25 mouse cellular contexts compared by ENCODE assay signal in genomic region chr19:3625111-3625510, GRCm38 (mm10). TPM values are rescaled to one million over a fixed set of nuclear protein-coding genes. Genes with fewer than 3 reads are reported as not detected.
DNase-seq lines count a peak whose midpoint lies in the region; ATAC-seq and TF ChIP-seq lines count a peak whose summit lies in the region.
"Had no signal": no experiment of that assay in that cellular context is flagged by ENCODE, and none has a peak within 500 bp of the region (broad histone marks: within the 10 kb centered on the region; RNA-seq: fewer than 3 reads in every experiment).

No protein-coding gene starts in this region.

- H3K36me3 ChIP-seq in intestine, embryonic 15.5 days: peaks cover 55% of the 10 kb centered on the region
- H3K36me3 ChIP-seq in intestine, embryonic 16.5 days (ENCODE audit: control insufficient read depth, insufficient read depth, low read length): peaks cover 24% of the 10 kb centered on the region
- H3K36me3 ChIP-seq in small intestine, adult 2 months (ENCODE audit: control insufficient read depth, insufficient read depth, low read length): peaks cover 48% of the 10 kb centered on the region
- peaks cover 14% of the 10 kb centered on the region for H3K36me3 ChIP-seq in stomach, postnatal 0 days (ENCODE audit: control insufficient read depth, insufficient read depth, low read length)

- H3K4me1 ChIP-seq in intestine, embryonic 15.5 days (replicated peaks): peaks cover 4% of the 10 kb centered on the region; the same call in 1 of the 2 replicates
- peaks cover 12% of the 10 kb centered on the region; the same call in 1 of the 2 replicates for H3K4me1 ChIP-seq in intestine, embryonic 16.5 days (ENCODE audit: control insufficient read depth, insufficient read depth, low read length)
- peaks cover 28% of the 10 kb centered on the region for H3K4me1 ChIP-seq in small intestine, adult 2 months (ENCODE audit: control insufficient read depth, insufficient read depth, insufficient read length, low read length)
- H3K4me1 ChIP-seq in stomach, postnatal 0 days (replicated peaks; ENCODE audit: control insufficient read depth, insufficient read depth): no peaks in the 10 kb centered on the region
- H3K4me1 ChIP-seq: embryonic facial prominence, embryonic 13.5 days; forebrain, embryonic 10.5 days; forebrain, embryonic 13.5 days; heart, embryonic 10.5 days; heart, embryonic 13.5 days had no signal

- peak; percentile 44 for ATAC-seq in intestine, embryonic 15.5 days
- peak; percentile 47 for ATAC-seq in intestine, embryonic 16.5 days
- ATAC-seq in stomach, postnatal 0 days (ENCODE audit: low FRiP score, low TSS enrichment): peak; percentile 65
- ATAC-seq: CD4-positive, CD25-positive, alpha-beta regulatory T cell, adult 4 months; forebrain, embryonic 13.5 days; forebrain, embryonic 16.5 days; hindbrain, postnatal 0 days had no signal

- TF ChIP-seq EP300 in stomach, postnatal 0 days (optimal IDR thresholded peaks at IDR 0.05): no peak

- no peak for TF ChIP-seq POLR2A in small intestine, adult 2 months (IDR thresholded peaks at IDR 0.05; ENCODE audit: low read depth, low read length)

- no peaks in the 10 kb centered on the region for H3K9me3 ChIP-seq in intestine, embryonic 15.5 days
- no peaks in the 10 kb centered on the region for H3K9me3 ChIP-seq in intestine, embryonic 16.5 days (ENCODE audit: control insufficient read depth, low read length)
- no peaks in the 10 kb centered on the region for H3K9me3 ChIP-seq in stomach, postnatal 0 days (ENCODE audit: control insufficient read depth, low read length)
- H3K9me3 ChIP-seq: embryonic facial prominence, embryonic 13.5 days; forebrain, embryonic 13.5 days; heart, embryonic 13.5 days had no signal

- H3K4me3 ChIP-seq in intestine, embryonic 15.5 days (replicated peaks): no peak overlapping the region
- no peak overlapping the region for H3K4me3 ChIP-seq in intestine, embryonic 16.5 days (ENCODE audit: low read length)
- H3K4me3 ChIP-seq in small intestine, adult 2 months (ENCODE audit: low read depth, low read length): no peak overlapping the region
- H3K4me3 ChIP-seq in stomach, postnatal 0 days (ENCODE audit: low read depth, low read length): no peak overlapping the region
- H3K4me3 ChIP-seq: embryonic facial prominence, embryonic 13.5 days; forebrain, embryonic 10.5 days; forebrain, embryonic 13.5 days; heart, adult 2 months; heart, embryonic 10.5 days; heart, embryonic 13.5 days had no signal

- no peak overlapping the region for H3K9ac ChIP-seq in intestine, embryonic 15.5 days
- H3K9ac ChIP-seq in intestine, embryonic 16.5 days (ENCODE audit: low read depth, low read length): no peak overlapping the region
- no peak overlapping the region for H3K9ac ChIP-seq in stomach, postnatal 0 days (ENCODE audit: low read length)
- H3K9ac ChIP-seq: embryonic facial prominence, embryonic 13.5 days; forebrain, embryonic 13.5 days; heart, embryonic 13.5 days; hindbrain, embryonic 14.5 days had no signal

- no peak for TF ChIP-seq CTCF in small intestine, adult 2 months (IDR thresholded peaks at IDR 0.05; ENCODE audit: extremely low read depth, insufficient read length, insufficient replicate concordance, low read depth, low read length)
- TF ChIP-seq CTCF in stomach, postnatal 0 days (IDR thresholded peaks at IDR 0.05; ENCODE audit: low read depth): no peak

- WGBS in intestine, embryonic 15.5 days: 75% methylated on average over 7 of the region's 7 CpGs
- 73% methylated on average over 7 of the region's 7 CpGs for WGBS in intestine, embryonic 16.5 days
- WGBS in small intestine, adult 2 months: 37% methylated on average over 7 of the region's 7 CpGs
- WGBS in stomach, postnatal 0 days: 61% methylated on average over 7 of the region's 7 CpGs

- H3K27ac ChIP-seq in intestine, embryonic 15.5 days: peak overlapping the region; percentile 14; the same call in 1 of the 2 replicates
- H3K27ac ChIP-seq in intestine, embryonic 16.5 days (ENCODE audit: low read length): peak overlapping the region; percentile 52
- H3K27ac ChIP-seq in small intestine, adult 2 months (ENCODE audit: insufficient read depth, low read depth, low read length): peak overlapping the region; percentile 91
- peak overlapping the region; percentile 67 for H3K27ac ChIP-seq in stomach, postnatal 0 days (replicated peaks)
- H3K27ac ChIP-seq: embryonic facial prominence, embryonic 13.5 days; forebrain, embryonic 10.5 days; forebrain, embryonic 13.5 days; heart, adult 2 months; heart, embryonic 10.5 days; heart, embryonic 13.5 days; hindbrain, embryonic 14.5 days; hindbrain, postnatal 0 days had no signal

- no peak overlapping the region for H3K4me2 ChIP-seq in intestine, embryonic 15.5 days (replicated peaks)
- no peak overlapping the region for H3K4me2 ChIP-seq in intestine, embryonic 16.5 days (ENCODE audit: low read depth, low read length)
- no peak overlapping the region for H3K4me2 ChIP-seq in stomach, postnatal 0 days (replicated peaks; ENCODE audit: low read depth)
- H3K4me2 ChIP-seq: embryonic facial prominence, embryonic 13.5 days; forebrain, embryonic 13.5 days; heart, embryonic 13.5 days; hindbrain, embryonic 14.5 days had no signal

- no peaks in the 10 kb centered on the region for H3K27me3 ChIP-seq in intestine, embryonic 15.5 days (replicated peaks)
- no peaks in the 10 kb centered on the region for H3K27me3 ChIP-seq in intestine, embryonic 16.5 days (replicated peaks; ENCODE audit: control insufficient read depth, insufficient read depth, low read length)
- H3K27me3 ChIP-seq in small intestine, adult 2 months (ENCODE audit: control insufficient read depth, insufficient read depth, low read length): no peaks in the 10 kb centered on the region
- H3K27me3 ChIP-seq in stomach, postnatal 0 days (ENCODE audit: control insufficient read depth, insufficient read depth, low read length): no peaks in the 10 kb centered on the region
- H3K27me3 ChIP-seq: embryonic facial prominence, embryonic 13.5 days; forebrain, embryonic 13.5 days; heart, embryonic 13.5 days had no signal

- DNase-seq in stomach, postnatal 0 days (ENCODE audit: low spot score): no peak
- DNase-seq in lung, adult 18-20 months: no peak
- DNase-seq in layer of hippocampus, postnatal 36 days: no peak
- DNase-seq: adrenal gland, adult 2 months; adrenal gland, postnatal 14 days; cerebellum, adult 11 months; cerebellum, adult 8-10 months; cerebellum, postnatal 10 days; gastrocnemius, postnatal 10 days; gastrocnemius, postnatal 36 days; heart, adult 2 months; heart, postnatal 14 days; heart, postnatal 4 days had no signal

RNA-seq across cellular contexts. Expression of gene Ppp6r3, which starts 49.6 kb away (rescaled TPM):
- 46.9 and 51.1 TPM in 2 replicates for polyA plus RNA-seq in intestine, embryonic 15.5 days (2015; fragmentation: Nextera tagmentation; extraction: Ambion mirVana)
- polyA plus RNA-seq in intestine, embryonic 16.5 days (2015; fragmentation: Nextera tagmentation; extraction: Ambion mirVana): 43.1 and 45.1 TPM in 2 replicates
- 25.5 and 67.9 TPM in 2 replicates for polyA plus RNA-seq in small intestine, adult 2 months (2012; rRNA removed)
- 18.6 and 20.5 TPM in 2 replicates for polyA plus RNA-seq in stomach, postnatal 0 days (2015; fragmentation: Nextera tagmentation; extraction: Ambion mirVana)
- 10 to 100 TPM; 82.0 to 89.2 TPM for total RNA-seq in layer of hippocampus, postnatal 36 days (2021)

Comparison
In these comparisons a context has a peak if more than half of its experiments do, and no peak if none do; other contexts are left out.
1. H3K27ac ChIP-seq: peak in every context shown above with its lines; median percentile 91 in small intestine, adult 2 months; 67 in stomach, postnatal 0 days; 52 in intestine, embryonic 16.5 days; 14 in intestine, embryonic 15.5 days.